Mouse (Mus musculus) megakaryocyte, embryonic 14.5 days (primary cell): ENCODE results near the gene Klhl9. TPM values are rescaled to one million over a fixed set of nuclear protein-coding genes. Genes with fewer than 3 reads are reported as not detected.

Source experiments
- H3K27me3 ChIP-seq: replicated peaks from 2 replicates; pipeline ENCODE3; 2012; ENCODE audit warnings: inconsistent platforms
- H3K36me3 ChIP-seq: replicated peaks from 2 replicates; pipeline ENCODE3; 2012; ENCODE audit warnings: low read length, inconsistent platforms, mixed read lengths
- H3K4me1 ChIP-seq: 2 replicates; pipeline ENCODE4 v1.6.1; 2012; ENCODE audit warnings: inconsistent platforms
- H3K4me3 ChIP-seq: replicated peaks from 2 replicates; pipeline ENCODE3; 2012; ENCODE audit warnings: moderate library complexity, mild to moderate bottlenecking, inconsistent platforms
- H3K9me3 ChIP-seq: 2 replicates; pipeline ENCODE4 v1.6.1; 2012; ENCODE audit warnings: inconsistent platforms
- FLI1 ChIP-seq: IDR thresholded peaks from 2 replicates; pipeline ENCODE4 v1.6.1; 2012; ENCODE audit warnings: low read length, inconsistent platforms, mixed read lengths
- GATA1 ChIP-seq: IDR thresholded peaks from 3 replicates; pipeline ENCODE4 v1.6.1; 2012; ENCODE audit warnings: mixed read lengths, low read length, inconsistent platforms, borderline replicate concordance
- polyA plus RNA-seq: library from polyadenylated mRNA; stranded (reverse); fragments of >175 nt; gene quantifications from 2 replicates; pipeline ENCODE4 v1.2.3, GENCODE M21; 2012; ENCODE audit warnings: low replicate concordance; ENCODE audit not compliant: insufficient read depth

Klhl9 gene
- polyA plus RNA-seq, 1 experiment = 2.6 TPM

- Histone ChIP-seq H3K4me1 (peaks cover 42% of the 10 kb centered on the region), H3K4me3 (no peak overlapping the region), H3K9me3 (peaks cover 4% of the 10 kb centered on the region; the same call in 1 of the 2 replicates), H3K36me3 (peaks cover 66% of the 10 kb centered on the region), H3K27me3 (no peaks in the 10 kb centered on the region)
- no peak for TF ChIP-seq FLI1
- TF ChIP-seq GATA1 = no peak
These were observed 8.0 kb downstream of the Klhl9 start for GRCm38 (mm10) chr4:88714281-88714680.

DNA sequence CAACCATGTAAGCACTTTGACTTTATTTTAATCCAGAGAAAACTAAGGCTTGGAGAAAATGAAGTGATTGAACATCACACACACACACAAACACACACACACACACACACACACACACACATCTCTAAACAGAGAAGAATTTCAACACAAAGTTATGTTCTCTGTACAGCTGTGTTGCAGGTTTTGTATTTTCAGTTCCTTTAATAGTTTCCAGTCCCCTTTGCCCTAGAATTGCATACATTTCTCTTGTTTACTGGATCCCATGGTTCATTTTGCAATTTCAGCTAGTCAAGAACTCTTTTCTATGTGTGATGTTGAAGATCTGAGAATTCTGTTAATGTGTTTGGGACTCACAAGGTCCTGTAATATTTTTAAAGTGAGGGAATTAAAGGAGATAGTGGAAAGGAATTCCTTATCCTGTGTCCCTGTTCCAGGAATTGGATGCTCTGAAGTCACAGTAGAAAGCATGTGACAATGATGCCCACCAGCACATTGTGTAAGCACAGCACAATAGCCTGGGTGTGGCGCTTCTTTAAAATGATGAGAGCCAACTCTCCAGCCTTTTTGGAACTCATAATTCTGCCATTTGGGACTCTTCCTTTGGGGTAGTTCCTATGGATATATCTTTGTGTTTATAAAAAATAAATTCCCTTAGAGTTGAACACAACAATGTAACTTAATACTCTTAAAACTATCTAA is 15.0 kb downstream of the Klhl9 start:
- peaks cover 10% of the 10 kb centered on the region; the same call in 1 of the 2 replicates for H3K9me3 ChIP-seq
- no peak overlapping the region for H3K4me3 ChIP-seq
- H3K36me3 ChIP-seq = peaks cover 31% of the 10 kb centered on the region
- peaks cover 23% of the 10 kb centered on the region for H3K4me1 ChIP-seq
- TF ChIP-seq GATA1 = no peak
- H3K27me3 ChIP-seq = no peaks in the 10 kb centered on the region

- H3K27me3 ChIP-seq = no peaks in the 10 kb centered on the region
- TF ChIP-seq FLI1 (no peak), GATA1 (no peak)
- peaks cover 25% of the 10 kb centered on the region for H3K36me3 ChIP-seq
- H3K4me3 ChIP-seq = peak overlapping the region; percentile 34
- peaks cover 10% of the 10 kb centered on the region; the same call in 1 of the 2 replicates for H3K9me3 ChIP-seq
- peaks cover 36% of the 10 kb centered on the region for H3K4me1 ChIP-seq
These were observed 16.3 kb downstream of the Klhl9 start for GRCm38 (mm10) chr4:88705924-88706323.

GRCm38 (mm10) chr4:88699301-88699700 is 23.0 kb downstream of the Klhl9 start:
- no peak for TF ChIP-seq GATA1
- no peak for TF ChIP-seq FLI1
- no peaks in the 10 kb centered on the region for H3K9me3 ChIP-seq
- no peaks in the 10 kb centered on the region for H3K36me3 ChIP-seq

GRCm38 (mm10) chr4:88698781-88699180 is 23.5 kb downstream of the Klhl9 start:
- Histone ChIP-seq H3K9me3 (no peaks in the 10 kb centered on the region), H3K4me1 (peaks cover 75% of the 10 kb centered on the region), H3K27me3 (no peaks in the 10 kb centered on the region), H3K4me3 (peak overlapping the region; percentile 28), H3K36me3 (no peaks in the 10 kb centered on the region)
- TF ChIP-seq FLI1 = no peak
- no peak for TF ChIP-seq GATA1

More at GRCm38 (mm10) chr4:88699301-88699700, 23.0 kb downstream of the Klhl9 start:
- H3K4me1 ChIP-seq = peaks cover 70% of the 10 kb centered on the region
- no peaks in the 10 kb centered on the region for H3K27me3 ChIP-seq
- no peak overlapping the region for H3K4me3 ChIP-seq

GRCm38 (mm10) chr4:88697753-88698152 is 24.5 kb downstream of the Klhl9 start:
- peaks cover 86% of the 10 kb centered on the region for H3K4me1 ChIP-seq
- no peaks in the 10 kb centered on the region for H3K9me3 ChIP-seq
- H3K27me3 ChIP-seq = no peaks in the 10 kb centered on the region
- no peaks in the 10 kb centered on the region for H3K36me3 ChIP-seq
- TF ChIP-seq GATA1 (no peak), FLI1 (no peak)
- H3K4me3 ChIP-seq = no peak overlapping the region

- TF ChIP-seq GATA1 (no peak), FLI1 (no peak)
- H3K4me1 ChIP-seq = peaks cover 86% of the 10 kb centered on the region
- no peaks in the 10 kb centered on the region for H3K9me3 ChIP-seq
- no peaks in the 10 kb centered on the region for H3K27me3 ChIP-seq
- H3K36me3 ChIP-seq = no peaks in the 10 kb centered on the region
- peak overlapping the region; percentile 9 for H3K4me3 ChIP-seq
These were observed 25.2 kb downstream of the Klhl9 start for GRCm38 (mm10) chr4:88697108-88697507.

GRCm38 (mm10) chr4:88696237-88696884 is 25.9 kb downstream of the Klhl9 start:
- no peak overlapping the region for H3K4me3 ChIP-seq
- H3K27me3 ChIP-seq = no peaks in the 10 kb centered on the region
- no peaks in the 10 kb centered on the region for H3K36me3 ChIP-seq
- H3K9me3 ChIP-seq = no peaks in the 10 kb centered on the region
- H3K4me1 ChIP-seq = peaks cover 81% of the 10 kb centered on the region
- TF ChIP-seq GATA1 (no peak), FLI1 (no peak)

GRCm38 (mm10) chr4:88693392-88693791 is 28.9 kb downstream of the Klhl9 start:
- Histone ChIP-seq H3K9me3 (no peaks in the 10 kb centered on the region), H3K4me3 (peak overlapping the region; percentile 23), H3K27me3 (no peaks in the 10 kb centered on the region), H3K4me1 (peaks cover 64% of the 10 kb centered on the region), H3K36me3 (no peaks in the 10 kb centered on the region)
- no peak; the same call in 2 of the 3 replicates for TF ChIP-seq GATA1
- TF ChIP-seq FLI1 = no peak

- Histone ChIP-seq H3K4me1 (peaks cover 57% of the 10 kb centered on the region), H3K27me3 (no peaks in the 10 kb centered on the region), H3K9me3 (no peaks in the 10 kb centered on the region), H3K4me3 (no peak overlapping the region), H3K36me3 (no peaks in the 10 kb centered on the region)
- TF ChIP-seq FLI1 (no peak), GATA1 (no peak)
These were observed 29.7 kb downstream of the Klhl9 start for GRCm38 (mm10) chr4:88692537-88692936.

DNA sequence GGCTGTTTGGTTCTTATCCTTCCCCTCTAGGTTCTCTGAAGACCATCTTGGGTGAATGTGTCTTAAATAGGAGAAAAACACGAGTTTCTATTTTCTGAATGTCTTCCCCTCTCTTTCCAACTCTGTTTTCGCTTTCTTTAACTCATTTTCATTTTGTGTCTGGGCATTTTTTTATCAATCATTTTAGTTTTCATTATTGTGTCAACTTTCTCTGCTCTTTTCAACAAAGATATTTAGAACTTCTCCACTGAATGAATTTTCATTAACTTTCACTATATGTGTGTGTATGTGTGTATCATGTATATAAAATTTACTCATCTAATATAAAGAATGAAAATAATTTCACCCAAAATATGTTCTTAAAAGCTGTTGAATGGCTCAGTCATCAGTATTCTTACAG is 31.0 kb downstream of the Klhl9 start, which contains the start of gene Ifnab:
Gene Ifnab (minus strand): TSS at position 101 of the 400 bp plus-strand sequence.
- Histone ChIP-seq H3K9me3 (no peaks in the 10 kb centered on the region), H3K27me3 (no peaks in the 10 kb centered on the region), H3K4me1 (peaks cover 44% of the 10 kb centered on the region), H3K36me3 (no peaks in the 10 kb centered on the region), H3K4me3 (no peak within 1 kb of the TSS)
- TF ChIP-seq GATA1 (no peak), FLI1 (no peak)
